Mouse (Mus musculus) natural killer cell, adult 2 months (primary cell): ENCODE data around the gene Bpifb3.

Source experiments
- DNase-seq, 2 experiments: peaks; one replicate each; pipeline ENCODE4 v3.0.0; 2022; ENCODE audit warnings: low spot score in 2 of 2

Gene Bpifb3

GRCm38 (mm10) chr2:153917930-153918329, at the start of gene Bpifb3:
TSS of gene Bpifb3 (plus strand) at chr2:153918230.
- DNase-seq, result no peak

- DNase-seq, result no peak
Observed at GRCm38 (mm10) chr2:153870984-153871383, 47.0 kb upstream of the Bpifb3 start, which contains the start of gene Sun5. TSS of gene Sun5 (minus strand) at chr2:153871084.

GRCm38 (mm10) chr2:153874745-153875144, 43.3 kb upstream of the Bpifb3 start, which contains the start of gene Bpifb2:
TSS of gene Bpifb2 (plus strand) at chr2:153875045.
- no peak for DNase-seq

- no peak for DNase-seq
Observed at GRCm38 (mm10) chr2:153899111-153899510, 18.9 kb upstream of the Bpifb3 start.

- no peak for DNase-seq
Observed at GRCm38 (mm10) chr2:153900088-153900487, 17.9 kb upstream of the Bpifb3 start, which contains the start of gene Bpifb6. TSS of gene Bpifb6 (plus strand) at chr2:153900388.

GRCm38 (mm10) chr2:153902726-153903125, 15.3 kb upstream of the Bpifb3 start:
- DNase-seq, result no peak

GRCm38 (mm10) chr2:153906626-153907025, 11.4 kb upstream of the Bpifb3 start:
- DNase-seq, result no peak

GRCm38 (mm10) chr2:153914151-153914550, 3.9 kb upstream of the Bpifb3 start:
- no peak for DNase-seq

- no peak for DNase-seq
Observed at GRCm38 (mm10) chr2:153921246-153921645, 3.2 kb downstream of the Bpifb3 start.

GRCm38 (mm10) chr2:153929871-153930413, 11.9 kb downstream of the Bpifb3 start:
- DNase-seq, result peak; percentile 1 to 21

- DNase-seq, result no peak
Observed at GRCm38 (mm10) chr2:153931125-153931524, 13.1 kb downstream of the Bpifb3 start.

- no peak for DNase-seq
Observed at GRCm38 (mm10) chr2:153933311-153933710, 15.3 kb downstream of the Bpifb3 start.

GRCm38 (mm10) chr2:153935348-153935747, 17.3 kb downstream of the Bpifb3 start:
- no peak for DNase-seq

- no peak for DNase-seq
Observed at GRCm38 (mm10) chr2:153937843-153938242, 19.8 kb downstream of the Bpifb3 start, which contains the start of gene Bpifb4. TSS of gene Bpifb4 (plus strand) at chr2:153938212.

GRCm38 (mm10) chr2:153943537-153943936, 25.5 kb downstream of the Bpifb3 start:
- peak; percentile 6 to 30 for DNase-seq

- DNase-seq, result no peak
Observed at GRCm38 (mm10) chr2:153944567-153944966, 26.5 kb downstream of the Bpifb3 start.

GRCm38 (mm10) chr2:153952897-153953296, 34.9 kb downstream of the Bpifb3 start:
- DNase-seq, result peak; percentile 28 to 49

- peak; percentile 36 to 49 for DNase-seq
Observed at GRCm38 (mm10) chr2:153953836-153954235, 35.8 kb downstream of the Bpifb3 start.

- no peak for DNase-seq
Observed at GRCm38 (mm10) chr2:153962821-153963331, 44.8 kb downstream of the Bpifb3 start.

- DNase-seq, result no peak
Observed at GRCm38 (mm10) chr2:153963334-153963733, 45.3 kb downstream of the Bpifb3 start.

- no peak for DNase-seq
Observed at GRCm38 (mm10) chr2:153970221-153970620, 52.2 kb downstream of the Bpifb3 start.

- no peak for DNase-seq
Observed at GRCm38 (mm10) chr2:153974582-153974981, 56.6 kb downstream of the Bpifb3 start, which contains the start of gene Bpifa6. TSS of gene Bpifa6 (plus strand) at chr2:153974945.
